Mouse (Mus musculus) stomach, embryonic 14.5 days (tissue): ENCODE data around the gene Zfp819. TPM values are rescaled to one million over a fixed set of nuclear protein-coding genes. Genes with fewer than 3 reads are reported as not detected.

Experiments
- ATAC-seq: fragments of 200-750 bp; cut with Nextera tagmentation; 2 replicates; pipeline ENCODE4 v1.8.0; 2017; ENCODE audit warnings: low read depth, moderate TSS enrichment; ENCODE audit not compliant: insufficient number of reproducible peaks, insufficient read depth, low FRiP score
- H3K27ac ChIP-seq: fragments of 300-500 bp; sonication (generic); 2 replicates; pipeline ENCODE4 v1.5.1; 2014; ENCODE audit warnings: mild to moderate bottlenecking, low read length, moderate library complexity, mixed read lengths
- H3K27me3 ChIP-seq: fragments of 300-500 bp; sonication (generic); 2 replicates; pipeline ENCODE4 v1.6.1; 2014; ENCODE audit warnings: low read length, control low read depth, mixed read lengths; ENCODE audit not compliant: control insufficient read depth, insufficient read depth
- H3K36me3 ChIP-seq: fragments of 300-500 bp; sonication (generic); 2 replicates; pipeline ENCODE4 v1.6.1; 2014; ENCODE audit warnings: mild to moderate bottlenecking, control low read depth, low read length, moderate library complexity, mixed read lengths; ENCODE audit not compliant: control insufficient read depth, insufficient read depth
- H3K4me1 ChIP-seq: fragments of 300-500 bp; sonication (generic); 2 replicates; pipeline ENCODE4 v1.6.1; 2014; ENCODE audit warnings: low read length, control low read depth, mixed read lengths; ENCODE audit not compliant: control insufficient read depth, insufficient read depth
- H3K4me2 ChIP-seq: fragments of 300-500 bp; sonication (generic); replicated peaks from 2 replicates; pipeline ENCODE4 v1.6.1; 2014; ENCODE audit warnings: low read depth, low read length, control low read depth
- H3K4me3 ChIP-seq: fragments of 300-500 bp; sonication (generic); 2 replicates; pipeline ENCODE4 v1.5.1; 2014; ENCODE audit warnings: low read depth, low read length, control low read depth
- H3K9ac ChIP-seq: fragments of 300-500 bp; sonication (generic); replicated peaks from 2 replicates; pipeline ENCODE4 v1.6.1; 2014; ENCODE audit warnings: low read depth, mild to moderate bottlenecking, control low read depth, low read length, moderate library complexity, mixed read lengths
- H3K9me3 ChIP-seq: fragments of 300-500 bp; sonication (generic); 2 replicates; pipeline ENCODE4 v1.6.1; 2016; ENCODE audit warnings: low read depth, low read length, control low read depth; ENCODE audit not compliant: control insufficient read depth
- WGBS: fragments of 180-500 bp; shearing (Covaris S2); extraction: QIAGEN DNeasy Blood & Tissue Kit; methylation state at CpG from one replicate; pipeline ENCODE4 v1.1.7; 2014; 5-methylcytosine and 5-hydroxymethylcytosine counted together
- polyA plus RNA-seq: library from polyadenylated mRNA; unstranded; fragments of >200 nt; fragmentation: Nextera tagmentation; extraction: Ambion mirVana; gene quantifications from 2 replicates; pipeline ENCODE4 v1.2.1, GENCODE M21; 2014

Gene Zfp819
- 0.23 and 0.36 TPM in 2 replicates for polyA plus RNA-seq

DNA sequence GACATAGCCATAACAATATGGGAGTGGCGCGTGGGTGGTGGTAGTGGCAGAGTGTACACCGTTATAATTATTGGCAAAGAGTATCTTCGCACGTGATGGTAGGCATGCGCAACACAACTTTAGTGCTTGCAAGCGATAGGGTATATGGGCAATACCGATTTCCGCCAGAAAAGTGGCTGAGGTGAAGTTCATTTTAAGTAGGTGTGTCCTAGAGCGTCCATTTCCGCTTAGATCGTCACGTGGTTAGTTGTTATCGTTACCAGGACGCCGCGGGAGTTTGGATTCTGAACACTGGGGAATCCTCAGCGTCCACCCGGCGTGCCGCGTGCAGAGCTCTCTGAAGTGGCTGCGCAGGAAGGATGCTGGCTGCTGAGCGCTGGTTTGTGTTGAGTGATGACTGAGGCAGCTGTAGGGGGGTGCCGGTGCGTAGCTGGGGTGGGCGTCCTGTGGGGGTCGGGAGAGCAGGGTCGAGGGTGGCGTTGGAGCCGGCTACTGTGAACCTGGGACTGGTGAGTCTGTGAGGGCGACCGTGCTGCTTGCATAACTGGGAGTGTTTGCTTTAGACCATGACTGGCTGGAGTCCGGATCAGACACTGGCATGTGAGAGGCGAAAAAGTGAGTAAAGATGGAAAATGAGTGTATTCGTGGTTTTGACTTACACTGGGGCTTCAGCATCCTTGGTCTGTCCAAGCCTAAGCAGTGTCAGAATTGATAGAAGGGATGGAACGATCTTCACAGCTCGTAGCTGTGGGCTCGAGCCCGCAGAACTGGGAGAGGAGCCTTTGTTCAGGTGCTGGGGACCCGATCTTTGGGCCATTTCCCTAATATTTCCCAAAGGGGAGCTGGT, at the start of gene Zfp819:
Gene Zfp819, plus strand, starts transcription at position 274 of the 847 bp plus-strand sequence.
- H3K27me3 ChIP-seq: no peaks in the 10 kb centered on the region
- WGBS: 14% methylated on average over 41 of the region's 41 CpGs
- no peak within 1 kb of the TSS for H3K9ac ChIP-seq
- H3K4me1 ChIP-seq: no peaks in the 10 kb centered on the region
- ATAC-seq: peak; percentile 82
- peak within 1 kb of the TSS; percentile 31 for H3K4me3 ChIP-seq
- peak within 1 kb of the TSS; percentile 61 for H3K4me2 ChIP-seq
- H3K27ac ChIP-seq: no peak within 1 kb of the TSS
- no peaks in the 10 kb centered on the region for H3K9me3 ChIP-seq
- H3K36me3 ChIP-seq: no peaks in the 10 kb centered on the region

DNA sequence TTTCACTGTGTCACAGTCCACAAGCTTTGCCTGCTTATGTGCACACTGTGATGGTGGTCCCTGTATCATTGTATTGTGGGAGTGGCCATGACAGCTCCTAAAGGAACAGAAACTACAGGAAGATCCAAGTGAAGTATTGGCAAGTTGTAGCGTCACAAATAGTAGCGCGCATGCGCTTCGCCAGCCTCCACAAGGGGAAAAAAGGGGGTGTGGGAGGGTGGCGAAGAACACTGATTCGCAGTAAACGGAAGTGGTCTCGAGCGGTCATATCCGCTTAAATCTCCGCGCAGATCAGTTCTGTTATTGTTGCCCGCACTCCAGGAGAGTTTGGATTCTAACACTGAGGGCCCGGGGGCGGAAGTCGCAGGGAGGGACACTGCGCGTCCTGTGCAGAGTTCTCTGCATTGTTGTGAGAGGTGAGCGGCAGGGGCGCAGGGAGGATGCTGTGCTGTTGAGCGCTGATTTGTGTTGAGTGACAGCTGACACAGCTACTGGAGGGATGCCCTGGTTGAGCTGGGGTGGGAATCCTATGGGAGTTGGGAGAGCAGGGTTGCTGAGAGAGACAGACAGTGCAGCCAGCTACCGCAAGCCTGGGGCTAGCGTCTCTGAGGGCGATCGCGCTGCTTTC, 44.8 kb upstream of the Zfp819 start, which contains the start of gene Zfp658:
Gene Zfp658, plus strand, starts transcription at position 251 of the 628 bp plus-strand sequence.
- Histone ChIP-seq H3K27ac (peak within 1 kb of the TSS; percentile 61), H3K36me3 (peaks cover 10% of the 10 kb centered on the region), H3K27me3 (no peaks in the 10 kb centered on the region), H3K9ac (peak within 1 kb of the TSS; percentile 81), H3K4me2 (peak within 1 kb of the TSS; percentile 79), H3K4me3 (peak within 1 kb of the TSS; percentile 72), H3K4me1 (peaks cover 7% of the 10 kb centered on the region; the same call in 1 of the 2 replicates), H3K9me3 (no peaks in the 10 kb centered on the region)
- peak; percentile 86; the same call in 1 of the 2 replicates for ATAC-seq
- WGBS: under 1% methylated on average over 27 of the region's 27 CpGs

DNA sequence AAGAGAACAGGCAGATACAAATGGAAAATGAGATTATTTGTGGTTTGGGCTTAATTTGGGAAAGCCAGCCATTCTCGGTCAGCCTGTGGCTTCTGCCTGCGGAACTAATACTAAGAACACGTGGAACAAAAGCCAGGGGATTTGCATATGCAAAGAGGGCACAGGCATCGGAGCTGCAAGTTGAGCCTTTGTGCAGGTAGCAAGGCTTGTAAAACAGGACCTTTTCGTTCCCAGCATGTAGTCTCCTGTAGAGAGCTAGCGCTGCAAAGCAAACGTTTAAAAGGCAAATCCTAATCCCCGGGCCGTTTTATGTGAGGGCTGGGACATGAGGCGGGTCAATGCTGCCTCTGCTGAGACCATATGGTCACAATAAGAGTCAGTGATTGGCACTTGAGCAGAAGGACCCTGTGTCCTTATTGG, 44.3 kb upstream of the Zfp819 start:
- Histone ChIP-seq H3K9me3 (no peaks in the 10 kb centered on the region), H3K27ac (peak overlapping the region; percentile 61), H3K27me3 (no peaks in the 10 kb centered on the region), H3K36me3 (peaks cover 15% of the 10 kb centered on the region), H3K4me3 (peak overlapping the region; percentile 72), H3K9ac (peak overlapping the region; percentile 81), H3K4me1 (peaks cover 7% of the 10 kb centered on the region; the same call in 1 of the 2 replicates), H3K4me2 (peak overlapping the region; percentile 79)
- WGBS: 0% methylated on average over 10 of the region's 10 CpGs
- ATAC-seq: no peak

DNA sequence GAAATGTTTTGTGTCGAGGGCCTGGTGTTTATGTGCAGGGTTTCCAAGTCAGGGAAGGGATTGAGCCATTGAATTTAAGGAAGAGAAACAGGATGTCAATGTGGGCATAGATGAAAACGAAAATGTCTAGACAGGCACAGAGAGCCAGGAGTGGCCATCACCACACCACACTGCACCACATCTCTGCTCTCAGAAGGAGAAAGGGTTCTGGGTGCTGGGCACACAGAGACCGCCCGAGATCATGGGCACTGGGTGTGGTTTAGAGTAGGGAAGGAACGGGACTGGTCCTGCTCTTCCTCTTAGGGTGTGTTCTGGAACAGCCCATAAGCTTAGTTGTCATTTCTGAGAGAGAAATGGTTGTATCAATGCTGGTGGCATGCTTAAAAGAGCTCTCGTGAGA, 43.7 kb upstream of the Zfp819 start:
- 0 out of 2 replicates have a peak overlapping the region, but pooled peaks have one; percentile 81 for H3K9ac ChIP-seq
- no peak overlapping the region for H3K27ac ChIP-seq
- no peak for ATAC-seq
- peaks cover 7% of the 10 kb centered on the region; the same call in 1 of the 2 replicates for H3K4me1 ChIP-seq
- H3K27me3 ChIP-seq: no peaks in the 10 kb centered on the region
- H3K36me3 ChIP-seq: peaks cover 21% of the 10 kb centered on the region
- WGBS: 55% methylated on average over 6 of the region's 6 CpGs
- H3K4me3 ChIP-seq: peak overlapping the region; percentile 72
- H3K4me2 ChIP-seq: peak overlapping the region; percentile 79
- H3K9me3 ChIP-seq: no peaks in the 10 kb centered on the region

DNA sequence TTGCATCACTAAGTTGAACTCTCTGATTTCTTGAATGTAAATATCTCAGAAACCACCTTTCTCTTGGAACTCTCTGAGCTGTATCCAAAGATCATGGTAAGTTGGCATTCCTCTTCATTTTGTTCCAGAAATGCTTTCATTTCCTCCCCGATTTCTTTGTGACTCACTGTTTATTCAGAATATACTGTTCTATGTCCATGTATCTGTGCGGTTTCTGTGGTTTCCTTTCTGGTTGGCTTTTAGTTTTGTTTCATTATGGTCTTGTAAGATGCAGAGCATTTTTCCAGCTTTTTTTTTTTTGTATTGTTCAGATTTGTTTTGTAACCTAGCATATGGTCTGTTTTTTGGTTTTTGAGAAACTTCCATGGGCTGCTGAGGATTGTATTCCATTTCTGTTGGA, 35.8 kb upstream of the Zfp819 start:
- no peak for ATAC-seq
- no peak overlapping the region for H3K9ac ChIP-seq
- peaks cover 47% of the 10 kb centered on the region for H3K36me3 ChIP-seq
- H3K4me2 ChIP-seq: no peak overlapping the region
- H3K27me3 ChIP-seq: no peaks in the 10 kb centered on the region
- H3K4me1 ChIP-seq: no peaks in the 10 kb centered on the region
- H3K27ac ChIP-seq: no peak overlapping the region
- WGBS: 95% methylated on average over 2 of the region's 2 CpGs
- no peak overlapping the region for H3K4me3 ChIP-seq
- H3K9me3 ChIP-seq: no peaks in the 10 kb centered on the region

DNA sequence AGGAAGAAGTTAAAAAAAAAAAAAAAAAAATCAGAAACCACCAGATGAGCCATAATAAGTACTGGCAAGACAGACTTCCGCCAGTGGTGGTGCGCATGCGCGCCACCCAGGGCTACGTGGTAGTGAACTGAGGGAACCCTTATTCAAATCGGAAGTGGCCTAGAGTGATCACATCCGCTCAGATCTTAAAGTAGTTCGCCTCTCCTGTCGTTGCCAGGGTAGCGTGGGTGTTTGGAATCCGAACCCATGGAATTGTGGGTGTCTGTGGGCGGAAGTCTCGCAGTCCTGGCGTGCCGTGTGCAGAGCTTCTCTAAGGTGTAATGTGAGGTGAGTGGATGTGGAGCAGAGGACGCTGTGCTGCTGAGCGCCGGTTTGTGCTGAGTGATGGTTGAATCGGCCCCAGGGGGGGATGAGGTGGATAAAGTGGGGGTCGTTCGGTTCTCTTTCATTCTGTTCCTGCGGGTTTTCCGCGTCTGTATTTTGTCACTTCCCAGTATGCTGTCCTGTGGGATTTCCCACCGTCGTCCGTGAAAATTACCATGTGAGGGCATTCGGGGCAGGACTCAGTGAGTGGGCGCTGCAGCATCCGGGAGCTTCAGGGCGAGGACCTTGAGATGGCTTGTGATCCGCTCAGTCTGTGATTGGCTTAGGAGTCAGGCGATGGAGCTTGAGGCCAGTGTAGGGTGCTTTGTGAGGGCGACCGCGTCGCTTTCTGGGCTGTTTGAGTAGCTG, 27.4 kb upstream of the Zfp819 start, which contains the start of gene Zfp719:
Gene Zfp719, plus strand, starts transcription at position 171 of the 732 bp plus-strand sequence.
- Histone ChIP-seq H3K9me3 (no peaks in the 10 kb centered on the region), H3K4me1 (peaks cover 4% of the 10 kb centered on the region; the same call in 1 of the 2 replicates), H3K4me3 (peak within 1 kb of the TSS; percentile 52), H3K36me3 (peaks cover 11% of the 10 kb centered on the region), H3K27me3 (no peaks in the 10 kb centered on the region), H3K9ac (peak within 1 kb of the TSS; percentile 45), H3K4me2 (peak within 1 kb of the TSS; percentile 54), H3K27ac (peak within 1 kb of the TSS; percentile 66)
- WGBS: under 1% methylated on average over 37 of the region's 37 CpGs
- peak; percentile 97 for ATAC-seq

DNA sequence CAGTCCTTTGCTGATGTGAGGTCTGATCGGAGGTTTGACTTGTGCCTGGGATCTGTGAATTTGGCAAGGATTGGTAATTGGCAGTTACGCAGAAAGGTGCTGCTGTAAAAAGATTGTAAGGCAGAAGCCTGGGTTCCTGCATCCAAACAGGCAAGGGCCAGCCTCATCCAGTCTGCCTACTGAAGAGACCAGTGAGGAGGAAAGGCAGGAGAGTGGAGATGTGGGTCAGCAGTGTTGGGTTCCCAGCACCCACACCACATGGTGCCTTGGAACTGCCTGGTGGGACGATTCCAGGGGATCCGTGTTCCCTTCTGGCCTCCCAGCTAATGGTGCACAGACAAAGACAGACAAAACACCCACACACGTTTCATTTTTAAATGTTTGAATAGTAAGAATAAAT, 26.4 kb upstream of the Zfp819 start:
- H3K36me3 ChIP-seq: peaks cover 16% of the 10 kb centered on the region
- 52% methylated on average over 5 of the region's 5 CpGs for WGBS
- peak overlapping the region; percentile 45 for H3K9ac ChIP-seq
- peak overlapping the region; percentile 52 for H3K4me3 ChIP-seq
- H3K4me2 ChIP-seq: peak overlapping the region; percentile 54
- peaks cover 4% of the 10 kb centered on the region; the same call in 1 of the 2 replicates for H3K4me1 ChIP-seq
- no peak overlapping the region for H3K27ac ChIP-seq
- ATAC-seq: no peak
- H3K27me3 ChIP-seq: no peaks in the 10 kb centered on the region
- no peaks in the 10 kb centered on the region for H3K9me3 ChIP-seq

DNA sequence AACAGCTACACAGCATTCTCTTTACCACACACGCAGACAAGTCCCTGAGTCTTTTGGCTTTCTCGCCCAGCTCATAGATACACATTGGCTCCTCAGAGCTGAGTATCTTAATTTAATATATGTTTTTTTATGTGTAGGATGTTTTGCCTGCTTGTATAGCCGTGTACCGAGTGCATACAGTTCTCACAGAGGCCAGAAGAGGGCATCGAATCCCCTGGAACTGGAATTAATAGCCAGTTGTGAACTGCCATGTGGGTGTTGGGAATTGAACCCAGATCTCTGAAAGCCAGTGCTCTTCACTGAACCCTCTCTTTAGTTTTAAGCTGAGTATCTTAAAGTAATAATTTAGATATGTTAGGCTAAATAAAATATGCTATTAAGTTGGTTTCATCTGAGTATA, 22.2 kb upstream of the Zfp819 start:
- no peak overlapping the region for H3K4me3 ChIP-seq
- peaks cover 4% of the 10 kb centered on the region; the same call in 1 of the 2 replicates for H3K4me1 ChIP-seq
- H3K27ac ChIP-seq: no peak overlapping the region
- no peak overlapping the region for H3K9ac ChIP-seq
- WGBS: 93% methylated on average over 5 of the region's 5 CpGs
- H3K4me2 ChIP-seq: no peak overlapping the region
- no peaks in the 10 kb centered on the region for H3K27me3 ChIP-seq
- peaks cover 45% of the 10 kb centered on the region for H3K36me3 ChIP-seq
- ATAC-seq: no peak
- H3K9me3 ChIP-seq: no peaks in the 10 kb centered on the region
